Mouse (Mus musculus): ENCODE data around the gene Gna11.

DNA sequence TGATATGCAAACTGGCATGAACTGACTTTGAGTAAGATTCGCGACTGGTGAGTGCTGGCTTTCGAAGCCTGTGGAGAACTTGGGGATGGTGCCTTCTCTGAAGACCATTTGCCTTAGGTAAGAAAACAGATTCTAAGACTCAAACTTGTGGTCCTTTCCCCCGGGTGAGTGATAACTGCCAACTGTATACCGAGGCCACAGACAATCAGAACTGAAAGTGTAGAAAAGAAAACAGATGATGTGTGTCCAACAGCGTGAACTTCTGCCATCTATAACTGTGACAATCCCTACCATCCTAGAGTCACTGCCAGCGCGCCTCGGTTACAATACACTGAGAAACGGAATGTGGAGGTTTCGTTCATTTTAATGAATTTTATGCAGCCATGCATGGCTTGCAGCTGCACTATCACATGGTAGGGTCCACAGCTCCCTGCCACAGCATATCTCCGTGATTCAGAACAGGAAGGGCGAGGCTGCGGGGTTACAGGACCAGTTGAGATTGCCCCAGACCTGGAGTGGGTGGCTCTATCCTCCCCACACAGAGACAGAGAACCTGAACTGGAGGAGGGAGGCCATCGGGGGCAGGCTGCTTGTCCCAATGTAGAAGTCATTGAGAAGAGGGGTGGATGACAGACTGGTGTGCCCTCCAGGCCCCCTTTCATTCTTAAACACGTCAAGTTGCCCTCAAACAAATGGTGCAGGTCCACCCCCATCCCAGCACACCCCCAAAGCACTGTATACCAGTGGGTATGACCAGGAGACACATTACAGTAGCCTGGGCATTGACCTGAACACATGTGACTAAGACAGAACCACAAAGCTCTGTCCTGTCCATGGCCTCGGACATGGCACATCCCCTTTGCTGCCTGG is 47.4 kb downstream of the Gna11 start:
- TF ChIP-seq TAL1 (IDR thresholded peaks at IDR 0.05; ENCODE audit: low read length): no peak
- TF ChIP-seq GATA1 (IDR thresholded peaks at IDR 0.05; ENCODE audit: low read length): no peak

All from erythroblast, embryonic 14.5 days (primary cell).